In the genomic region with DNA sequence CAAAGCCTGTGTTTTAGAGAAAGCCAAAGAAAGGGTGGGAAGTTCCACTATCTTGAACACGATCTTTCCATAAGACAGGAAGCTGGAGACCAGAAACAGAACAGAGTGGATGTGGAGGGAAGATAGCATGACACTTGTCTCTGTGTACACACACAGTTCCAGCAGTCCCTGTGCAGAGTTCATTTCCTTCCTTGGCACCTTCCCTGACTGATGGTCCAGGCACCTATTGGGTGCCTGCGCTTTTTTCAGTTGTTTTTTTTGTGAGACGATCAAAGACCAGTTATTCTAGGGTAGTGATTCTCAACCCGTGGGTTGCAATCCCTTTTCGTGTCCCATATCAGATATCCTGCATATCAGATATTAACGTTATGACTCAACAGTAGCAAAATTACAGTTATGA, we compare ENCODE assay signal across 25 mouse cellular contexts. TPM values are rescaled to one million over a fixed set of nuclear protein-coding genes. Genes with fewer than 3 reads are reported as not detected.
"Had no signal": no experiment of that assay in that cellular context is flagged by ENCODE, and none has a peak within 500 bp of the region (broad histone marks: within the 10 kb centered on the region; RNA-seq: fewer than 3 reads in every experiment).

No protein-coding gene starts in this region.

- H3K9ac ChIP-seq: lung, embryonic 14.5 days; midbrain, embryonic 12.5 days; neural tube, embryonic 13.5 days; neural tube, embryonic 15.5 days had no signal

- H3K4me3 ChIP-seq: midbrain, embryonic 10.5 days; midbrain, embryonic 12.5 days; myocyte; neural tube, embryonic 13.5 days; neural tube, embryonic 15.5 days had no signal

- DNase-seq: lung, adult 18-20 months; lung, embryonic 14.5 days; lung, postnatal 14 days; lung, postnatal 4 days; midbrain, embryonic 14.5 days; retina, postnatal 1 day; right cerebral cortex, adult 18-20 months; right cerebral cortex, postnatal 25 days; right cerebral cortex, postnatal 4 days; spleen, adult 18-20 months; thymus, adult 18-20 months; thymus, postnatal 14 days; thymus, postnatal 36 days had no signal

- H3K9me3 ChIP-seq: midbrain, embryonic 10.5 days; midbrain, embryonic 12.5 days; neural tube, embryonic 13.5 days; neural tube, embryonic 15.5 days had no signal

- ATAC-seq: midbrain, embryonic 16.5 days had no signal

- H3K27ac ChIP-seq: midbrain, embryonic 10.5 days; midbrain, embryonic 12.5 days; neural tube, embryonic 13.5 days; neural tube, embryonic 15.5 days had no signal

- H3K4me2 ChIP-seq: lung, embryonic 14.5 days; midbrain, embryonic 12.5 days; neural tube, embryonic 13.5 days; neural tube, embryonic 15.5 days had no signal

- H3K4me1 ChIP-seq: midbrain, embryonic 12.5 days; neural tube, embryonic 13.5 days; neural tube, embryonic 15.5 days had no signal

- H3K27me3 ChIP-seq: midbrain, embryonic 12.5 days; neural tube, embryonic 13.5 days; neural tube, embryonic 15.5 days had no signal

- H3K36me3 ChIP-seq: midbrain, embryonic 10.5 days; midbrain, embryonic 12.5 days; neural tube, embryonic 13.5 days; neural tube, embryonic 15.5 days had no signal

RNA-seq across cellular contexts. Expression of a gene that starts 13.0 kb away (rescaled TPM):
- total RNA-seq: megakaryocyte, adult 5-6 weeks; megakaryocyte-erythroid progenitor cell, adult 5-6 weeks had no signal
- polyA plus RNA-seq: lung, embryonic 14.5 days; midbrain, embryonic 10.5 days; midbrain, embryonic 12.5 days; midbrain, embryonic 14.5 days; midbrain, embryonic 16.5 days; myocyte; neural tube, embryonic 11.5 days; neural tube, embryonic 13.5 days; neural tube, embryonic 15.5 days; small intestine, adult 2 months; stomach, embryonic 14.5 days; thymus, postnatal 0 days had no signal
